Mouse (Mus musculus) ovary, postnatal 14 days (tissue): ENCODE data around the gene Ushbp1.
"Not testable (repeated sequence)": the region's sequence is repeated elsewhere in the genome, so short reads cannot be mapped to it uniquely, and the experiment has no call there.

Experiments
- DNase-seq: peaks from one replicate; pipeline ENCODE4 v3.0.0; 2022; ENCODE audit warnings: low spot score

Ushbp1 gene

DNA sequence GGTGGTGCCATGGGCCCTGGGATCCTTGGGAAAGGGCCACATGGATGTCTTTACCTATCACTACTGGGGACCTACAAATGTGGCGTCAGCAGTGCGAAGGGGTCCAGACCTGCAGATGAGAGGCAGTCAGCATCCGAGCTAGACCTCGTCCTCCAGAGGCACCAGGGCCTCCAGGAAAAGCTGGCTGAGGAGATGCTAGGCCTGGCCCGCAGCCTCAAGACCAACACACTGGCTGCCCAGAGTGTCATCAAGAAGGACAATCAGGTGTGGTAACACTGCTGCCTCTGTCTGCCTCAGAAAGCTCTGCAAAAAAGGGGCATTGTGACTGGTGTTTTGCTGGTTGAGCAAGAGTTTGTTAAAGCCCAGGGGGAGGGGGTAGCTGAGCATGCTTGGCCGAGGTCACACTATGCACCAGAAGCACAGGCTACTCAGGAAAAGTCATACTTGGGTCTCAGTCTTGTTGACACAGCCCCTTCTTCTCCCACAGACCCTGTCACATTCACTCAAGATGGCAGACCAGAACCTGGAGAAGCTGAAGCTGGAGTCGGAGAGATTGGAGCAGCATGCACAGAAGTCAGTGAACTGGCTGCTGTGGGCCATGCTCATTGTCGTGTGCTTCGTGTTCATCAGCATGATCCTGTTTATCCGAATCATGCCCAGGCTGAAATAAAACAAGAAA is 26.4 kb downstream of the Ushbp1 start:
- DNase-seq: no peak

DNA sequence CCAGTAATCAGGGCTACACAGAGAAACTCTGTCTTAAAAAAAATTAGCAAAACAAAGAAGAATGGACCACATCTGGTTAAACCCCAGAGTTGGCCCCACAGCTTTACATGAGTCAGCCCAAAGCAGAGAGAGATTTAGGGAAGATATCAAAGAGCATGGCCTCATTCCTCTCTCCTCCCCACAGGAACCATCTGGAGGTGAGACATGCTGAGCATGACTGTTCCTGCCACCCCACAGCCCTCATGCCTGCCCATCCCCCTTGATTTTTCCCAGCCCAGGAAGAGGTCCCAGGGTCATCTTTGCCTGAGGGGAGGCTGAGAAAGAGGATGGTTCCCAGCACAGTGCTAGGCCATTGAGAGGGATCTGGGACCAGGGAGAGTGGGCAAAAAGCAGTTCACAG is 27.2 kb downstream of the Ushbp1 start:
- DNase-seq: no peak

DNA sequence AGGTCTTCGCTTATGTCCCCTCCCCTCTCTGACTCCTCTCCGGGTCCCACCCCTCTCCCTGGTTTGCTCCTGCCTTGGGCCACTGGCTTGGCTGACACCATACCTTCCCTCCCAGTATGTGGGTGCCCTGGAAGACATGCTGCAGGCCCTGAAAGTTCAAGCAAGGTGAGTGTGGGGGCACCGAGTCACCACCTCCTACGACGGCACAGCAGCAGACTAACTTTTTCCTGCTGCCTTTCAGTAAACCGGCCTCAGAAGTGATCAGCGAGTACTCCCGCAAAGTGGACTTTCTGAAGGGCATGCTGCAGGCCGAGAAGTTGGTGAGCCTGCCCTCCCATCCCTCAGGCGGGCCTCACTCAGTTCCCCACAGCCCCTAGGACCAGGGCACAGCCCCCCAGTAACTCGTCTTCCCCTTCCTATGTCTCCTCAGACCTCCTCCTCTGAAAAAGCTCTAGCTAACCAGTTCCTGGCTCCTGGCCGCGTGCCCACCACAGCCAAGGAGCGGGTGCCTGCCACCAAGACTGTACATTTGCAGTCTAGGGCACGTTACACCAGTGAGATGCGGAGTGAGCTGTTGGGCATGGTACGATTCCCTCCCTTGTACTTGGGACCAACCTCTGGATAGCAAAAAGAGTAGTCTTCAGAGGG is 27.9 kb downstream of the Ushbp1 start:
- DNase-seq: no peak

DNA sequence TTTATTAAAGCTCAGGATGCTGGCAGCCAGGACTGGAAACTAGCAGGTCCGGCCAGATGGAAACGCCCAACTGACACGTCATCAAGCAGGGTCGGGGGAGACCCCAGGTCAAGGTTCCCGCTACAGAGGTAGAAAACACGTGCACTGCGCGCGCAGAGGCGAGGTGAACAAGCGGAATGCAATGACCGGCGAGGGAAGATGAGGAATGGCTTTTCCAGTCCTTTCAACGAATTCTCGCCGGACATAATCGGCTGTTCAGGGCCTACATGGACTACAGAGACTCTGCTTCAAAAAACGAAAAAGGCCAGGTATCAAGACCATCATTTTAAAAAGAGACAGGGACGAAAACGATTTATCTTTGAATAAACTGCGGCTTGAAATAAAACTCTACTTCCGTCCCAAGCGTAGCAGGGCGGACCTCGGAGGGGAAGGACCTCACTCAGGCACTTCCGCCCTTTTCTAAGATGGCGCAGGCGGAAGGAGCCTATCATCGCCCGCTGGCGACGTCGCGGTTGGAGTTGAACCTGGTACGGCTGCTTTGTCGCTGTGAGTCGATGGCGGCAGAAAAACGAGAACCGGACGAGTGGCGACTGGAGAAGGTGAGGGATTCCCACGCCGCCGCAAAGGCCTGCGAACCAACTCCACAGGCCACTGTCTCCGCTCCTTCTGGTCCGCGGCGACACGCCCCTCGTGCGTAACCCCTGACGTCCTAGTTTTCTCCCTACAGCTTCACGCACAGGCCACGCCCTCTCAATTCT is 28.7 kb downstream of the Ushbp1 start, which contains the start of gene Use1:
Gene Use1 (plus strand): TSS at position 78 of the 758 bp plus-strand sequence.
- DNase-seq: peak; percentile 83

DNA sequence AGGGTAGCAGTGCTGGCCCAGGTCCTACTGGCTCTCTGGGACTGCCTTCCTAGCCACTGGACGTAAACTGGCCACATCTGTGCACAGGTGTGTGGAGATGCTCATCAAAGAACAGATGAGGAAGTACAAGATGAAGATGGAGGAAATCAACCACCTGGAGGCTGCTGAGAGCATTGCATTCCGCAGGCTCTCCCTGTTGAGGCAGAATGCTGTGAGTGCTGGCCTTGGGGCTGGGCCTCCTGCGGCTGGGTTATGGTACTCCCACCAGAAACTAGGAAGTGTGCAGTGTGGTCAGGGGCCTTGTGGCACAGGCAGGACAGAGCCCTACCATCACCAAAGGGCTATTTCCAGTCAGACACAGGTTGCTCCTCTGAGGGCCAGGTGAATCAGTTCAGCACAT is 37.6 kb downstream of the Ushbp1 start:
- no peak for DNase-seq

DNA sequence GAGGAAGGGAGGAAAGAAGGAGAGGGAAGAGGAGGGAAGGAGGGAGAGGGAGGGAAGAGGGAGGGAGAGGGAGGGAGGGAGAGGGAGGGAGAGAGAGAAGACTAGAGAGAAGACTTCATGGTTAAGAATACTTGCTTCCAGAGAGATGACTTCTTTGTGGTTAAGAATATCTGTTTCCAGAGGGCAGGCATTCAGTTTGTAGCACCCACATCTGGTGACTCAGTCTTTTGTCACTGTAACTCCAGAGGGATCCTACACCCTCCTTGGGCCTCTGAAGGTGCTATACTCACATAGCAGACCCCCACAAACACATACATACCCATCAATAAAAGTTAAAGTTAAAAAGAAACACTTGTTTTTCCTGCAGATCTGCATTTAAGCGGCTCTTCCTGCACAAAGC is 44.1 kb downstream of the Ushbp1 start:
- no peak for DNase-seq

DNA sequence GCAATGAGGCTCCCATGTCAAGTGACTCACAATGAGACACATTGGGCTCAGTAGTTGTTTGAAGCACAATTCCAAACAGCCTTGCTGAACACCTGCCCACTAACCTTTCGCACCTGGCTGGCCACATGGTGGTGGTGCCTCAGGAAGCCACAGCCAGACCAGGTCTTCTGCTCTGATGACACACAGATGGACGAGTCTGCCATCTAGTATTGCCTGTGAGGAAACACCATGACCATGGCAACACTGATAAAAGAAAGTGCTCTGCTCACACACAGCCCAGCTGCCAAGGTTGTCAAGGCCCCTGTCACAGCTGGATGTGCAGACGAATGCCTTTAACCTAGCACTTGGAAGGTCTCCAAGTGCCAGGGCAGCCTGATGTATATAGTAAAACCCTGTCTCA is 44.5 kb downstream of the Ushbp1 start:
- DNase-seq: no peak

DNA sequence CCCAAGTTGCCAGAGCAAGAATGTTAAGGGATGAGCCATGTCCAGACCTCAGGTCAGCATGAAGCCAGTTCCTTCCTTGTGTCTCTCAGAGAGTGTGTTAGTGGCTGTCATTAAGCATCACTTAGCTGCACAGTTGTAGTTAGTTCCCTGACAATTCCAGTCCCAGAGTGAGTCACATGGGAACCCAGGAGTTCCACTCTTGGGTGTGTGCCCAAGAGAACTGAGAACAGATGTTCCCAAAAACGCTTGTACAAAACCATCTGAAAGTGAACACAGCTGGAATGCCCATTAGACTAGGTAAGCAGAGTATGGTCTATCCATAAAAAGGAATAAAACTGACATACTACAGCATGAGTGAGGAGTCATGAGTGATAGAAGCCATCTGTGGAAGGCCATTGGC is 49.0 kb downstream of the Ushbp1 start:
- no peak for DNase-seq

DNA sequence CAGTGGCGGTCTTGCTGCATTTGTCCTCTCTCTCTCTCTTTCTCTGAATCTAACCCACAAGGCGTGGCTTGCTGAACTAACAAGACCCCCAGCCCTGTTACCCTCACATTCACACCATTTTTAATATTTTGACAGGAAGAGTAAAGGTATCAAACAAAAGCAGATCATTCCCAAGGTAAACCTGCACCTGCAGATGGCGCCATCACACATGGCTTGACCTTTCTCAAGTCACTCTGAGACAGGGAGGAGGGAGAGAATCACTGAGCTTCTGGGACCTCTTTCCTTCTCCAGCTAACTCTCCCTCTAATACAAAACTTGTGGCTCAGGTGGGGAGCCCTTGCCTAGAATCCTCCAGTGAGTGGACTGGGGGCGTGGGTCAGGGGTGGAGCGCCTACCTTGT is 55.0 kb downstream of the Ushbp1 start:
- DNase-seq: no peak

DNA sequence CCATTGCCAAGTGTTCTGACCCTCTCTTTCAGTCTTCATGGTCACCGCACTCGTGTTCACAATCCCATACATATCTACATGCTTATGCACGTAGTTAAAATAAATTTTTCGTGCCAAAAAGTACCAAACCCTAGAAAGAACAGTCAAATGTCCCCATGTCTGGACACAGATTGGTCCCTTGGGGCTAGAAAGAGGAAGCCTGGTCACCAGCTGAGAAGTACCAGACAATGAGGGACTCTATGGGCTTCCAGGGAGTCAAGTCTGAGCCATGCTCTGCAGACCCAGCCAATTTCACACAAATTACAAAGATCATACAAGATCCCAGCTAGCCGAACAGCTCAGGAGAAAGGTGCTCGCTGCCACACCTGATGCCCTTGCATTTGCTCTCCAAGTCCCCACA is 57.8 kb downstream of the Ushbp1 start:
- DNase-seq: not testable (repeated sequence)
